Comparison of ENCODE assay signal across 11 mouse cellular contexts in genomic region chr10:5295291-5295891, GRCm38 (mm10).
A peak's percentile ranks its signal among the peaks of the same experiment; 100 is the strongest.
DNase-seq lines count a peak whose midpoint lies in the region; ATAC-seq and TF ChIP-seq lines count a peak whose summit lies in the region.
"Had no signal": no experiment of that assay in that cellular context is flagged by ENCODE, and none has a peak within 500 bp of the region (broad histone marks: within the 10 kb centered on the region; RNA-seq: fewer than 3 reads in every experiment).

No protein-coding gene starts in this region.

- H3K4me1 ChIP-seq in forebrain, embryonic 16.5 days (replicated peaks; ENCODE audit: control insufficient read depth, insufficient read depth, low read length) = peaks cover 6% of the 10 kb centered on the region; the same call in 1 of the 2 replicates
- H3K4me1 ChIP-seq in forebrain, embryonic 10.5 days = peaks cover 9% of the 10 kb centered on the region; the same call in 1 of the 2 replicates
- peaks cover 6% of the 10 kb centered on the region for H3K4me1 ChIP-seq in kidney, embryonic 16.5 days (ENCODE audit: insufficient read depth, low read length)
- H3K4me1 ChIP-seq in kidney, adult 2 months (ENCODE audit: control insufficient read depth, insufficient read depth, low read length) = no peaks in the 10 kb centered on the region
- H3K4me1 ChIP-seq in intestine, embryonic 16.5 days (ENCODE audit: control insufficient read depth, insufficient read depth, low read length) = peaks cover 3% of the 10 kb centered on the region; the same call in 1 of the 2 replicates

- H3K36me3 ChIP-seq in forebrain, embryonic 16.5 days (ENCODE audit: control insufficient read depth, insufficient read depth) = no peaks in the 10 kb centered on the region
- no peaks in the 10 kb centered on the region for H3K36me3 ChIP-seq in forebrain, embryonic 10.5 days (replicated peaks)
- H3K36me3 ChIP-seq in kidney, embryonic 16.5 days (ENCODE audit: insufficient read depth, low read length) = no peaks in the 10 kb centered on the region
- no peaks in the 10 kb centered on the region for H3K36me3 ChIP-seq in kidney, adult 2 months (ENCODE audit: control insufficient read depth, insufficient read depth, low read length)
- no peaks in the 10 kb centered on the region for H3K36me3 ChIP-seq in intestine, embryonic 16.5 days (ENCODE audit: control insufficient read depth, insufficient read depth, low read length)
- H3K36me3 ChIP-seq: liver, embryonic 12.5 days had no signal

- no peak overlapping the region for H3K4me3 ChIP-seq in forebrain, embryonic 16.5 days (replicated peaks; ENCODE audit: low read length)
- H3K4me3 ChIP-seq in forebrain, embryonic 10.5 days = no peak overlapping the region
- no peak overlapping the region for H3K4me3 ChIP-seq in kidney, embryonic 16.5 days (ENCODE audit: low read length)
- H3K4me3 ChIP-seq in kidney, adult 2 months (ENCODE audit: insufficient read depth, low read depth, low read length) = no peak overlapping the region
- H3K4me3 ChIP-seq in intestine, embryonic 16.5 days (ENCODE audit: low read length) = no peak overlapping the region
- H3K4me3 ChIP-seq: liver, embryonic 12.5 days; myocyte had no signal

- peak; percentile 49; the same call in 1 of the 2 replicates for ATAC-seq in forebrain, embryonic 16.5 days
- peak; percentile 52; the same call in 1 of the 2 replicates for ATAC-seq in kidney, embryonic 16.5 days (ENCODE audit: low FRiP score, low TSS enrichment)
- peak; percentile 78 for ATAC-seq in intestine, embryonic 16.5 days
- no peak for ATAC-seq in monocyte, adult 5-6 weeks (replicated peaks; ENCODE audit: insufficient number of reproducible peaks, low FRiP score, low TSS enrichment, poor library complexity, severe bottlenecking)
- ATAC-seq: liver, embryonic 12.5 days had no signal

- 20% methylated on average over 7 of the region's 7 CpGs for WGBS in forebrain, embryonic 16.5 days
- 69% methylated on average over 7 of the region's 7 CpGs for WGBS in forebrain, embryonic 10.5 days
- WGBS in kidney, embryonic 16.5 days = 29% methylated on average over 7 of the region's 7 CpGs
- WGBS in kidney, adult 2 months = 36% methylated on average over 7 of the region's 7 CpGs
- WGBS in intestine, embryonic 16.5 days = 26% methylated on average over 7 of the region's 7 CpGs

- no peak for TF ChIP-seq CTCF in kidney, adult 2 months (conservative IDR thresholded peaks at IDR 0.05; ENCODE audit: insufficient read depth, insufficient read length, low read depth, low read length)

- H3K9me3 ChIP-seq in forebrain, embryonic 16.5 days (ENCODE audit: control insufficient read depth, low read length) = no peaks in the 10 kb centered on the region
- H3K9me3 ChIP-seq in forebrain, embryonic 10.5 days = no peaks in the 10 kb centered on the region
- peaks cover 6% of the 10 kb centered on the region; the same call in 1 of the 2 replicates for H3K9me3 ChIP-seq in kidney, embryonic 16.5 days (ENCODE audit: low read length)
- H3K9me3 ChIP-seq in intestine, embryonic 16.5 days (ENCODE audit: control insufficient read depth, low read length) = no peaks in the 10 kb centered on the region
- H3K9me3 ChIP-seq: liver, embryonic 12.5 days had no signal

- no peak overlapping the region for H3K9ac ChIP-seq in forebrain, embryonic 16.5 days (replicated peaks; ENCODE audit: low read depth, low read length)
- no peak overlapping the region for H3K9ac ChIP-seq in kidney, embryonic 16.5 days (replicated peaks; ENCODE audit: low read length)
- H3K9ac ChIP-seq in intestine, embryonic 16.5 days (ENCODE audit: low read depth, low read length) = no peak overlapping the region
- H3K9ac ChIP-seq: liver, embryonic 12.5 days had no signal

- no peak for DNase-seq in forebrain, embryonic 10.5 days (ENCODE audit: extremely low spot score, low spot score)
- DNase-seq in kidney, adult 2 months = no peak
- DNase-seq in Muller cell, postnatal 12 days (ENCODE audit: inconsistent ontology term) = peak; percentile 27
- DNase-seq in T-cell, adult 2 months (ENCODE audit: low spot score) = no peak
- DNase-seq: embryo, embryonic 11 days had no signal

- no peaks in the 10 kb centered on the region for H3K27me3 ChIP-seq in forebrain, embryonic 16.5 days (replicated peaks; ENCODE audit: control insufficient read depth, insufficient read depth, low read length)
- no peaks in the 10 kb centered on the region for H3K27me3 ChIP-seq in forebrain, embryonic 10.5 days (ENCODE audit: poor library complexity, severe bottlenecking)
- no peaks in the 10 kb centered on the region for H3K27me3 ChIP-seq in kidney, embryonic 16.5 days (ENCODE audit: insufficient read depth, low read length)
- no peaks in the 10 kb centered on the region; the same call in 1 of the 2 replicates for H3K27me3 ChIP-seq in kidney, adult 2 months (replicated peaks; ENCODE audit: control insufficient read depth, insufficient read depth, low read length)
- no peaks in the 10 kb centered on the region for H3K27me3 ChIP-seq in intestine, embryonic 16.5 days (replicated peaks; ENCODE audit: control insufficient read depth, insufficient read depth, low read length)
- H3K27me3 ChIP-seq: liver, embryonic 12.5 days had no signal

- TF ChIP-seq POLR2A in kidney, adult 2 months (IDR thresholded peaks at IDR 0.05; ENCODE audit: low read depth, low read length) = no peak

- no peak overlapping the region for H3K27ac ChIP-seq in forebrain, embryonic 16.5 days (ENCODE audit: low read length)
- H3K27ac ChIP-seq in forebrain, embryonic 10.5 days = no peak overlapping the region
- H3K27ac ChIP-seq in kidney, embryonic 16.5 days (ENCODE audit: low read length) = peak overlapping the region; percentile 54
- no peak overlapping the region for H3K27ac ChIP-seq in kidney, adult 2 months (ENCODE audit: insufficient read depth, low read depth, low read length)
- peak overlapping the region; percentile 65 for H3K27ac ChIP-seq in intestine, embryonic 16.5 days (ENCODE audit: low read length)
- H3K27ac ChIP-seq: liver, embryonic 12.5 days had no signal

- no peak overlapping the region for H3K4me2 ChIP-seq in forebrain, embryonic 16.5 days (ENCODE audit: low read length)
- H3K4me2 ChIP-seq in kidney, embryonic 16.5 days (replicated peaks; ENCODE audit: low read depth, low read length) = no peak overlapping the region
- no peak overlapping the region for H3K4me2 ChIP-seq in intestine, embryonic 16.5 days (ENCODE audit: low read depth, low read length)
- H3K4me2 ChIP-seq: liver, embryonic 12.5 days had no signal

Comparison
In these comparisons a context has a peak if more than half of its experiments do, and no peak if none do; other contexts are left out.
1. H3K27ac ChIP-seq: peak in kidney, embryonic 16.5 days (single experiment) and intestine, embryonic 16.5 days (single experiment); none in forebrain, embryonic 16.5 days (single experiment), forebrain, embryonic 10.5 days (single experiment) and kidney, adult 2 months (single experiment).